Mouse (Mus musculus): ENCODE measurements around the gene Cox10.
A peak's percentile ranks its signal among the peaks of the same experiment; 100 is the strongest.

The Cox10 gene

DNA sequence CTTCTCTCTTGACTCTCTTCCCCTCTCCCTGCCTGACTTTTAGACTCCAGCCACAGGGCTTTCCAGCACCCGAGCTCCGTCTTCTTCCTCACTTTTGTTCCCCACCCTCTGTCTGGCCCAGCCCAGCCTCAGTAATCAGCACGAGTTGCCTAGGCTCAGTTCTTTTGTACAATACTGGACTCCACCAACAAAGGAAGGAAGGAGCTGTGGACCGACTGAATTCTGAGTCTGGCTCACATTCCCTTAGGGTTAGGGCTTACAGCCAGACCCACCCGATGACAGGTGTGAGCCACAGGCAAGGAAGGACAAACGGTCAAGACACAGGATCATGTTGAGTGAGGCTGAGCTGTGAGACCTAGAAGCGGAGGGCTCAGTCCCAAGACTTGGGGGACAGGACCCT lies 122.5 kb downstream of the Cox10 start:
- no peak for DNase-seq (ENCODE audit: low read depth, low spot score)

DNA sequence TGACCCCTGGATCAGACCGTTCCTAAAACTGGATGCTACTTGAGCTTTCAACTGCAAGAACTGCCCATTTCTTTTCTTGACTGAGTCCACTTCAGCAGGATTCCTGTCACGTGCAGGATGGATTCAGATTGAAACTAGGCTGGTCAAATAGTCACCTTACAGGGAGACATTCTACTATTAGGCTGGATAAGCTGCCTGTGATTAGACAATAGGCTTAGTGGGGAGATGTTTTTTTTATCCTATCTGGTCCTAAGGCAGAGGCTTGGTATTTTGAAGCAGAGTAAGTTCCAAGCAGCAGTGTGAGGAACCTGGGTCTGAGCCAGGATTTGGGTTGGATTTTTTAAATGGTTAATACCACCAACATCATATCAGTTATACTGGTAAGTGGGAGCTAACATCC lies 125.4 kb downstream of the Cox10 start:
- no peak for DNase-seq (ENCODE audit: low read depth, low spot score)

DNA sequence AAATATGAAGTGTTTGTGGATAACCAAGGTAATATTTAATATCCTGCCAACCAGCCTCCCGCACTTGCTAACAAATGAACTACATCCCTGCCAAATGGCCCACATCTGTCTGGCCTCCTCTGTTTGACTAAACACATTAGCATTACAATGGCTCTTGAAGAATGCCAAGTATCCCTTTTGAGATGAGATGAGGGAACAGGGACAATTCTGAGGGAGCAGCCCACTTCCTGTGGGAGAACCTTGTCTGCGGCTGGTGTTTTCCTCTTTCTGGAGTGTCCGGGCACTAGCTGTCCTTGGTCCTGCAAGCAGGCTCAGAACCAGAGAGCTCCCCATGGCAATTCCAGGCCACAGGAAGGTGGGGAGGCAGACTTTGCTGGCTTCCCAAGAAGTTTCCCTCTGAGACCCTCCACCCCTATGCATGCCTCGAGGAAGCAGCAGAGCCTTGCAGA lies 126.5 kb downstream of the Cox10 start:
- DNase-seq (ENCODE audit: low read depth, low spot score): peak; percentile 59

- peak; percentile 63 for DNase-seq (ENCODE audit: low read depth, low spot score)
These were observed 127.2 kb downstream of the Cox10 start for GRCm38 (mm10) chr11:63951831-63952631.

GRCm38 (mm10) chr11:63948371-63948770 lies 130.9 kb downstream of the Cox10 start:
- no peak for DNase-seq (ENCODE audit: low read depth, low spot score)

DNA sequence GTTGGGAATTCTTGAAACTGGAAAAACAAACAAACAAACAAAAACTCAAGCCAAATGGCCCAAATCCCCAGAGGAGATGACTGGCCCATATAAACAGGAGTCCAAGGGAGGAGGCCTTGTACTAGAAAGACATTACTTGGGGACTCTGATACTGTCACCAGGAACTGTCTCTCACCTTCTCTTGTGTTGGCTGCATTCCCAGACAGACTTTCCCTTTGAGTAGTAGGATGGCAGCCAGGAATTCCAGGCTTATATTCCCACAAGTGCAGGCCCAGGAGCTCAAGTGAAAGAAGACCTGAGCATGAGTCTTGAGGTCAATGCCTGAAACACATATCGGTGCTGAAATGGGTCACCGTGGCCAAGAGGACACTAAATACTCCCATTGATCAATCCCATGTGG lies 132.2 kb downstream of the Cox10 start:
- DNase-seq (ENCODE audit: low read depth, low spot score): no peak

DNA sequence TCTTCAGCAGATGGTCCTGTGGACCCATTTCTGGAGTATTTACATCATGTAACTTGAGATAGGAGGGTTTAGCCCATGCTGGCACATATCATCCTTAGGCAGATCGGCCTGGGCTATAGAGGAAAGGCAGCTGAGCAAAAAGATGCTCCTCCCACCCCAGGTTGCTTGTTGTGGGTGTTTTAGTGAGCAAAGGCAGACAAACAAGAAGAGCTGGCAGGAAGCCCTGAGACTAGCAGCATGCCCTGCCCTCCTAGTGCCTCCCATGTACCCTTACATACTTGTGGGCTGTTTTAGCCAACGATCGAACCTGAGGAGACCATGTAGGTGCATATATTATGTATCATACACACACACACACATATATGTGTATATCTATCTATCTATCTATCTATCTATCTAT lies 135.3 kb downstream of the Cox10 start:
- DNase-seq (ENCODE audit: low read depth, low spot score): no peak

GRCm38 (mm10) chr11:63943268-63943890 lies 135.9 kb downstream of the Cox10 start:
- no peak for DNase-seq (ENCODE audit: low read depth, low spot score)

DNA sequence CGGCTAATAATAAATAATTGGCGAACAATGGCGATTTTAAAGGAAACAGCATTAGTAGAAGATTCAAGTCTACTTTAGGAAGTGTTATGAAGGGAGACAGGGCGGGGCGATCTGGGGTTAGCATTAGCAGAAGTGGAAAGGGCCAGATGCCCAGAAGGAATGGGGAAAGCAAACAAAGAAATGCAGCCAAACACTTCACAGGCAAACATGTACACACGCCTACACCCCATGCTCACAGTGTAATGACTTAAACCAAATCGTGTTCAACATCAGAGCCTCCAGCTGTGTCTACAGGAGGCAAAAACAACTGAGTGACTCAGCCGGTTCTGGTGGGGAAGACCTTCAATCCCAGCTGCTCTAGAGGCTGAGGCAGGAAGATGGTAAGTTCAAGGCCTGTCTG lies 137.1 kb downstream of the Cox10 start:
- DNase-seq (ENCODE audit: low read depth, low spot score): no peak

- no peak for DNase-seq (ENCODE audit: low read depth, low spot score)
These were observed 142.6 kb downstream of the Cox10 start for GRCm38 (mm10) chr11:63936641-63937040.

GRCm38 (mm10) chr11:63926901-63927300 lies 152.4 kb downstream of the Cox10 start:
- DNase-seq (ENCODE audit: low read depth, low spot score): no peak

GRCm38 (mm10) chr11:63925161-63925582 lies 154.1 kb downstream of the Cox10 start:
- peak; percentile 73 for DNase-seq (ENCODE audit: low read depth, low spot score)

DNA sequence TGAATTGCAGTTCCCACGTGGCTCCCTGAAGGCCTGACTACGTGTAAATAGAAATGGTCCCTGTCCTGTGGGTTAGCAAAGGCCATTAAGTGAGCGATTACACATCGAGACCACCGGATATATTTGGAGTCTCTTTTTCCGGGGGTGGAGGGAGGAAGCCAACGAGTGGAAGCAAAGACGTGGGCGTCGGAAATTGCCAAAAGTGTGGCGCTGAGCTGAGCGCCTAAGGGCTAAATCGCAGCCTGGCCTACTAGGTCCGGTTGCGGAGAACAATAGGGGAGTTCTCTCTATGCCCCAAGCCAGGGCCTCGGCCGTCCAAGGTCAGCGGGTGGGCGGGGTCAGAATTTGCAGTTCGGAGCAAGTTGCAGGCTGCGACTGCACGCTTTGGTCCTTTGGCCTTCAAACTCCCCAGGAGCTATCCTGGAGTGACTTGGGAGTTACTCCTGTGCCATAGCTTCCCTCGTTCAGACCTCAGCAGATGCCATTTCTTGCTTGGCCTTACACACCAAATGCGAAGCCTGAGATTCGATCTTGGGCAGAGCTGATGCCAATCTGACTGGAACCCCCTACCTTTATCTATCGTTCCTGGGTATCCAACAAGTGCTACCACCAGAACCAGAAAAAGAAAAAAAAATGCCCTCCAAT lies 154.9 kb downstream of the Cox10 start:
- DNase-seq (ENCODE audit: low read depth, low spot score): no peak

DNA sequence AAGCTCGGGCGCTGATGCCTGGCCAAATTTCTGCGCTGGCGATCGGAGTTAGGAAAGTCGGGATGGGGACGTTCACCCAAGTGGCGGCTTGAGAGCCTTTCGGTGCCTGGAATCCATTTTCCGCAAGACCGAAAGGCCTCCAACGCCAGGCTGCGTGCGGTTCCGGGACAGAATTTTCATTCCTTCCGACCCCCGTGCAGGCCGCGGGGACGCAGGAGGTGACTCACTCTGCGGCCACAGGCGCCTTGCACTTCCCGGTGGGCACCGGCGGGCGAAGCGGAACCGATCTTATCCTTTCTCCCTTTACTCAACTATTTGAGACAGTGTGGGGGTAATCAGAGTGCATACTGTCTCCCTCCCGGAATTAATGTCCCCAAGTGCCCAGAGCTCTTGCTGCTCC lies 155.9 kb downstream of the Cox10 start:
- no peak for DNase-seq (ENCODE audit: low read depth, low spot score)

DNA sequence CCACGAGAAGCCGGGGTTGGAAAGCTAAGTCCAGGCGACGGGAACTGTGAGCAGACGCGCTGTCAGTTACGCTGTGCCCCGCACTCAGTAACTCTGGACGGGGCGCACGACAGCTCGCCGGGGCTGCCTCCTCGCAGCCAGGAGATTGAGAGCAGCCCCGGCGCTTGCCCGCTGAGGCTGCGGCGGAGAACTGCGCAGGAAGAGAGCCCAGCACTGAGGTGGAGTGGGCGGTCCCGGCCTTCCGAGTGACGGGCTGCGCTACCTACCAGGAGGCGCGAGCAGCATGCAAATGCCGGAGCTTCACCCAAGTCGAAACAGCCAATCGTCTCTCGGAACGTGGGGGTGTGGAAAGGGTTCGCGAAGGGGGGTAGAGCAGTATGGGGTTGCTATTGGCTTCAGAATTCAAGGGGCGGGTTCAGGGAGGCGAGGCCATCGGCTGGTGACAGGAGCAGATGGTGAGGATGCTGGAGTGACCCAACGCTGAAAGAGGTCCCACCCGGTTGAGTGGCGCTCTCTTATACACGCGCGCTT lies 157.1 kb downstream of the Cox10 start, which contains the start of gene Hs3st3b1:
Gene Hs3st3b1, minus strand, starts transcription at position 200 of the 531 bp plus-strand sequence.
- DNase-seq (ENCODE audit: low read depth, low spot score): peak; percentile 98

- no peak for DNase-seq (ENCODE audit: low read depth, low spot score)
These were observed 158.0 kb downstream of the Cox10 start for GRCm38 (mm10) chr11:63921044-63921951.

- no peak for DNase-seq (ENCODE audit: low read depth, low spot score)
These were observed 158.7 kb downstream of the Cox10 start for GRCm38 (mm10) chr11:63920531-63920930.

GRCm38 (mm10) chr11:63919211-63920098 lies 159.8 kb downstream of the Cox10 start:
- no peak for DNase-seq (ENCODE audit: low read depth, low spot score)

GRCm38 (mm10) chr11:63918321-63919105 lies 160.8 kb downstream of the Cox10 start:
- DNase-seq (ENCODE audit: low read depth, low spot score): no peak

All from WW6 (cell line).